Mouse (Mus musculus): ENCODE measurements around the gene Srsf5. TPM values are rescaled to one million over a fixed set of nuclear protein-coding genes. Genes with fewer than 3 reads are reported as not detected.

Srsf5 gene
- polyA plus RNA-seq, 1 experiment from 2014 or later, result 681 TPM

GRCm38 (mm10) chr12:80975939-80976671, 30.8 kb downstream of the Srsf5 start:
- Histone ChIP-seq H3K4me1 (no peaks in the 10 kb centered on the region), H3K27ac (no peak overlapping the region), H3K36me3 (no peaks in the 10 kb centered on the region), H3K9me3 (no peaks in the 10 kb centered on the region), H3K9ac (no peak overlapping the region), H3K27me3 (no peaks in the 10 kb centered on the region), H3K4me2 (no peak overlapping the region), H3K4me3 (no peak overlapping the region)
- WGBS, result 89% methylated on average over 11 of the region's 11 CpGs
- no peak for ATAC-seq (ENCODE audit: insufficient number of reproducible peaks, insufficient read depth, low FRiP score, low TSS enrichment, low read depth)

- Histone ChIP-seq H3K9ac (no peak overlapping the region), H3K27me3 (no peaks in the 10 kb centered on the region; the same call in 1 of the 2 replicates), H3K4me1 (no peaks in the 10 kb centered on the region), H3K36me3 (no peaks in the 10 kb centered on the region), H3K4me3 (no peak overlapping the region), H3K9me3 (no peaks in the 10 kb centered on the region), H3K4me2 (no peak overlapping the region), H3K27ac (no peak overlapping the region)
- WGBS, result 1% methylated on average over 7 of the region's 7 CpGs
- ATAC-seq (ENCODE audit: insufficient number of reproducible peaks, insufficient read depth, low FRiP score, low TSS enrichment, low read depth), result no peak
Measured at GRCm38 (mm10) chr12:80982326-80982725, 37.0 kb downstream of the Srsf5 start.

DNA sequence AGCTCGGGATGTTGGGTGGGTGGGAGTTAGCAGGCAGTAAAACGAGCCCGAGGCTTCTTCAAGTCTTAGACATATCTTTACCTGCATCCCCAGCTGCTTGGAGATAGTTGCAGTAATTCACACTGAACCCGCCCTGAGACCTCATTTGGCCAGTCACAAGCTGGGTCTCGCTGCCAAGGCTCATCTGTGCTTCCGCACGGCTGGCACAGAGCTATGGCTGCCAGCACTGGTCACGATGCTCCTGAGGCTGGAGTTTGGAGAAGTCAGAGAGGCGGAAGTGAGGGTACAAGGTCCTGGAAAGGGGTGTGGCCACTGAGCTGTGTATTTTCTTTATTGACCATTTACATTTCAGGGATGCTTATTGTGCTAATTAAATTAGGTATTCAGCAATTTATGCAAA, 38.4 kb downstream of the Srsf5 start:
- Histone ChIP-seq H3K27ac (no peak overlapping the region), H3K4me1 (no peaks in the 10 kb centered on the region), H3K4me2 (no peak overlapping the region), H3K9ac (no peak overlapping the region), H3K36me3 (no peaks in the 10 kb centered on the region), H3K4me3 (no peak overlapping the region), H3K27me3 (no peaks in the 10 kb centered on the region; the same call in 1 of the 2 replicates), H3K9me3 (no peaks in the 10 kb centered on the region)
- ATAC-seq (ENCODE audit: insufficient number of reproducible peaks, insufficient read depth, low FRiP score, low TSS enrichment, low read depth), result no peak; the same call in 1 of the 2 replicates
- WGBS, result 76% methylated on average over 9 of the region's 9 CpGs

DNA sequence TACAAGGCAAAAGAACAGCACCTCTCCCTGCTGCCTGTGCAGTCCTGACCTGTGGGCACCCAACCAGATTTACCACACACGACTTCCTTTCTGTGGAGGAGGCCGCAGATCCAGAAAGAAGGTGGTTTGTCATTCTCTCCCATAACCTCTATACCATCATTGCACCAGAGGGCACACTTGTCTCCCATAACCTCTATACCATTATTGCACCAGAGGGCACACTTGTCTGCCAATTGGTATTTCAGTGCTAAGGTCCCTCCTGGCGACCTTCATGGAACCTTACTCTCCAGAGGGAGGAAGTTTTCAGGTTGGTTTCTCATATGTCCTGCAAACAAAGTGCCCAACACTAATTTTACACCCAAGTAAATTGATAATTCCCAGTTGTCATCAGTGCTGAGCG, 41.3 kb downstream of the Srsf5 start:
- no peaks in the 10 kb centered on the region for H3K9me3 ChIP-seq
- no peak for ATAC-seq (ENCODE audit: insufficient number of reproducible peaks, insufficient read depth, low FRiP score, low TSS enrichment, low read depth)
- 80% methylated on average over 4 of the region's 4 CpGs for WGBS
- H3K4me3 ChIP-seq, result no peak overlapping the region
- H3K4me2 ChIP-seq, result no peak overlapping the region
- no peaks in the 10 kb centered on the region for H3K36me3 ChIP-seq
- no peak overlapping the region for H3K27ac ChIP-seq
- no peak overlapping the region for H3K9ac ChIP-seq
- H3K4me1 ChIP-seq, result no peaks in the 10 kb centered on the region
- no peaks in the 10 kb centered on the region; the same call in 1 of the 2 replicates for H3K27me3 ChIP-seq

DNA sequence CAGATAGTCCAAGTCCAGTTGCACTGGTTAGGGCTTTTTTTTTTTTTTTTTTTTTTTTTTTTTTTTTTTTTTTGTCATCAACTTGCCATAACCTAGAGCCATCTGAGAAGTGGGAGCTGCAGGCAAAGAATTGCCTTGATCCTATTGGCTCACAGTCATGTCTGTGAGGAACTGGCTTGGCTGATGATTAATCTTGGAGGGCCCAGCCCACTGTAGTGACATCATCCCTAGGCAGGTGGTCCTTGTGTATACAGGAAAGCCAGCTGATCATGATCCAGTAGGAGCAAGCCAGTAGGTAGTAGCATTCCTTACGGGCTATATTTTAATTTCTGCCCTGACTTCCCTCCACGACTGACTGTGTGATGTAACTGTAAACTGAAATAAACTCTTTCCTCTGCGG, 43.0 kb downstream of the Srsf5 start:
- no peak for ATAC-seq (ENCODE audit: insufficient number of reproducible peaks, insufficient read depth, low FRiP score, low TSS enrichment, low read depth)

DNA sequence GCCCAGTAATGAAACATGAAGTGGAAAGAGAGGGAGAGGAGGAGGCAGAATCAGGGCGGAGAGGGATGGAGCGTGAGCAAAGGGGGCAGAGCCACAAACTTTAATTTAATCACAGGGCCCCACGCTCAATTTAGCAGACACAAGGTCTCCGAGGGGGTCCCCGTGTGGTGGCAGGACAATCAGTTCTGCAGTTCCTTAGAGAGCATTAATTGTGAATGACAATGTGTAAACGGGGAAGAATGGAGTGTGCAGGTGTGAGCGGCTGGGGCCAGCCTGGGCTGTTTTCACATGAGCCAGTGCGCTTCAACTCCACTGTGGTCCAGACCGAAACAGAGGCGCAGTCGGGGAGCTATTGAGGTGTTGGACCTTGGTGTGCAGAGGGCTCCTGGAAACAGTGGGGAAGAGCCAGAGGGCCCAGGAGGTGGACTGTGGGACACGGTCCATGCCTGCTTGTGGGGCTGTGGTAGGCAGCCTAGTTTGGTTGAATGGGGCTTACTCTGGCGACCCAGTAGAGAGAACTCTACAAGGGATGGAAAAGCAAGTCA, 45.7 kb downstream of the Srsf5 start:
- H3K4me1 ChIP-seq, result no peaks in the 10 kb centered on the region
- 75% methylated on average over 13 of the region's 13 CpGs for WGBS
- peak; percentile 26; the same call in 1 of the 2 replicates for ATAC-seq (ENCODE audit: insufficient number of reproducible peaks, insufficient read depth, low FRiP score, low TSS enrichment, low read depth)
- H3K9me3 ChIP-seq, result no peaks in the 10 kb centered on the region
- H3K27ac ChIP-seq, result no peak overlapping the region
- H3K4me3 ChIP-seq, result no peak overlapping the region
- H3K27me3 ChIP-seq, result no peaks in the 10 kb centered on the region
- H3K36me3 ChIP-seq, result no peaks in the 10 kb centered on the region
- no peak overlapping the region for H3K9ac ChIP-seq
- no peak overlapping the region for H3K4me2 ChIP-seq

More for the DNA sequence above, 43.0 kb downstream of the Srsf5 start:
- Histone ChIP-seq H3K9me3 (no peaks in the 10 kb centered on the region), H3K4me1 (no peaks in the 10 kb centered on the region), H3K27ac (no peak overlapping the region), H3K36me3 (no peaks in the 10 kb centered on the region), H3K4me2 (no peak overlapping the region), H3K9ac (no peak overlapping the region), H3K4me3 (no peak overlapping the region), H3K27me3 (no peaks in the 10 kb centered on the region; the same call in 1 of the 2 replicates)
- WGBS, result 82% methylated on average over 3 of the region's 3 CpGs

DNA sequence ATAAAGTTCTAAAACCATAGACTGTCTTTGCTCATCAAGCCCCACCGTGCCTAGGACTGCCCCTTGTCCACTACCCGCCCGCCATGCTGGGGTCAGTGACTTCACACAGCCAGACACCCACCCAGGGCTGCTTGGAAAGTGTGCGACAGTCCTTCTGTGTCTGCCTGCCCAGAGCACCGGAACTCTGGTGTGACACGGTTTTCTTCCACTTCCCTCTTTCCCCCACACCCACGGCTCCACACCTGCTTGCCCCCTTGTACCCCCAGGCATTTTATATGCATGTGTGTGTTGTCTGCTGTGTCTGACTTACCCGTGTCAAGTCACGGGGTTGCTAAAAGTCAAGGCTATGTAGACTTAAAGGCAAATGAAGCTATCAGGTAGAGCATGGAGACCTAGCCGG, 46.5 kb downstream of the Srsf5 start:
- Histone ChIP-seq H3K4me3 (no peak overlapping the region), H3K27ac (no peak overlapping the region), H3K27me3 (no peaks in the 10 kb centered on the region), H3K36me3 (no peaks in the 10 kb centered on the region), H3K4me1 (no peaks in the 10 kb centered on the region), H3K9ac (no peak overlapping the region), H3K4me2 (no peak overlapping the region), H3K9me3 (no peaks in the 10 kb centered on the region)
- WGBS, result 79% methylated on average over 10 of the region's 10 CpGs
- ATAC-seq (ENCODE audit: insufficient number of reproducible peaks, insufficient read depth, low FRiP score, low TSS enrichment, low read depth), result no peak

- no peak for ATAC-seq (ENCODE audit: insufficient number of reproducible peaks, insufficient read depth, low FRiP score, low TSS enrichment, low read depth)
- H3K27me3 ChIP-seq, result no peaks in the 10 kb centered on the region
- no peak overlapping the region for H3K27ac ChIP-seq
- no peak overlapping the region for H3K9ac ChIP-seq
- no peaks in the 10 kb centered on the region for H3K9me3 ChIP-seq
- WGBS, result 83% methylated on average over 8 of the region's 8 CpGs
- H3K36me3 ChIP-seq, result no peaks in the 10 kb centered on the region
- H3K4me1 ChIP-seq, result 0 out of 2 replicates have a peak, but pooled peaks cover 2% of the 10 kb centered on the region
- no peak overlapping the region for H3K4me2 ChIP-seq
- no peak overlapping the region for H3K4me3 ChIP-seq
Measured at GRCm38 (mm10) chr12:80992540-80993122, 47.3 kb downstream of the Srsf5 start.

- no peaks in the 10 kb centered on the region for H3K9me3 ChIP-seq
- no peak for ATAC-seq (ENCODE audit: insufficient number of reproducible peaks, insufficient read depth, low FRiP score, low TSS enrichment, low read depth)
- no peak overlapping the region for H3K27ac ChIP-seq
- H3K4me1 ChIP-seq, result peaks cover 9% of the 10 kb centered on the region
- H3K4me2 ChIP-seq, result no peak overlapping the region
- no peaks in the 10 kb centered on the region for H3K27me3 ChIP-seq
- H3K4me3 ChIP-seq, result no peak overlapping the region
- H3K9ac ChIP-seq, result no peak overlapping the region
- no peaks in the 10 kb centered on the region for H3K36me3 ChIP-seq
- 57% methylated on average over 1 of the region's 1 CpGs for WGBS
Measured at GRCm38 (mm10) chr12:80993773-80994172, 48.5 kb downstream of the Srsf5 start.

GRCm38 (mm10) chr12:80995326-80995725, 50.0 kb downstream of the Srsf5 start:
- no peak for ATAC-seq (ENCODE audit: insufficient number of reproducible peaks, insufficient read depth, low FRiP score, low TSS enrichment, low read depth)
- Histone ChIP-seq H3K9ac (no peak overlapping the region), H3K9me3 (no peaks in the 10 kb centered on the region), H3K27me3 (peaks cover 2% of the 10 kb centered on the region; the same call in 1 of the 2 replicates), H3K27ac (no peak overlapping the region), H3K4me1 (peaks cover 21% of the 10 kb centered on the region), H3K4me3 (no peak overlapping the region), H3K4me2 (no peak overlapping the region), H3K36me3 (no peaks in the 10 kb centered on the region)
- 87% methylated on average over 4 of the region's 4 CpGs for WGBS

GRCm38 (mm10) chr12:80997652-80998051, 52.3 kb downstream of the Srsf5 start:
- H3K27me3 ChIP-seq, result peaks cover 2% of the 10 kb centered on the region; the same call in 1 of the 2 replicates
- no peak overlapping the region for H3K9ac ChIP-seq
- peaks cover 21% of the 10 kb centered on the region for H3K4me1 ChIP-seq
- H3K4me3 ChIP-seq, result no peak overlapping the region
- no peaks in the 10 kb centered on the region for H3K36me3 ChIP-seq
- no peak for ATAC-seq (ENCODE audit: insufficient number of reproducible peaks, insufficient read depth, low FRiP score, low TSS enrichment, low read depth)
- H3K9me3 ChIP-seq, result no peaks in the 10 kb centered on the region
- H3K27ac ChIP-seq, result no peak overlapping the region
- WGBS, result 63% methylated on average over 4 of the region's 4 CpGs
- no peak overlapping the region for H3K4me2 ChIP-seq
